Mouse (Mus musculus) hindbrain, embryonic 16.5 days (tissue): ENCODE measurements around the gene Ccdc106. TPM values are rescaled to one million over a fixed set of nuclear protein-coding genes. Genes with fewer than 3 reads are reported as not detected.
A peak's percentile ranks its signal among the peaks of the same experiment; 100 is the strongest.

Experiments
- ATAC-seq: fragments of 200-750 bp; cut with Nextera tagmentation; 2 replicates; pipeline ENCODE4 v1.8.0; 2017; ENCODE audit warnings: moderate TSS enrichment, moderate library complexity
- H3K27ac ChIP-seq: fragments of 300-500 bp; sonication (generic); 2 replicates; pipeline ENCODE4 v1.5.1; 2014; ENCODE audit warnings: low read depth, mild to moderate bottlenecking, control low read depth, low read length, moderate library complexity
- H3K27me3 ChIP-seq: fragments of 300-500 bp; sonication (generic); replicated peaks from 2 replicates; pipeline ENCODE4 v1.6.1; 2014; ENCODE audit warnings: low read length; ENCODE audit not compliant: control insufficient read depth, insufficient read depth
- H3K36me3 ChIP-seq: fragments of 300-500 bp; sonication (generic); 2 replicates; pipeline ENCODE4 v1.6.1; 2014; ENCODE audit warnings: mild to moderate bottlenecking, low read length, moderate library complexity, mixed read lengths; ENCODE audit not compliant: control insufficient read depth, insufficient read depth
- H3K4me1 ChIP-seq: fragments of 300-500 bp; sonication (generic); 2 replicates; pipeline ENCODE4 v1.6.1; 2014; ENCODE audit warnings: low read depth, low read length; ENCODE audit not compliant: control insufficient read depth, insufficient read depth
- H3K4me2 ChIP-seq: fragments of 300-500 bp; sonication (generic); 2 replicates; pipeline ENCODE4 v1.6.1; 2014; ENCODE audit warnings: mild to moderate bottlenecking, low read length, control low read depth, moderate library complexity
- H3K4me3 ChIP-seq: fragments of 300-500 bp; sonication (generic); 2 replicates; pipeline ENCODE4 v1.5.1; 2014; ENCODE audit warnings: mild to moderate bottlenecking, low read length, control low read depth, moderate library complexity
- H3K9ac ChIP-seq: fragments of 300-500 bp; sonication (generic); 2 replicates; pipeline ENCODE4 v1.6.1; 2014; ENCODE audit warnings: low read depth, mild to moderate bottlenecking, control low read depth, low read length, moderate library complexity
- H3K9me3 ChIP-seq: fragments of 300-500 bp; sonication (generic); 2 replicates; pipeline ENCODE4 v1.6.1; 2014; ENCODE audit warnings: mild to moderate bottlenecking, low read length, moderate library complexity; ENCODE audit not compliant: control insufficient read depth
- WGBS: fragments of 180-500 bp; shearing (Covaris S2); extraction: QIAGEN DNeasy Blood & Tissue Kit; methylation state at CpG from one replicate; pipeline ENCODE4 v1.1.7; 2014; 5-methylcytosine and 5-hydroxymethylcytosine counted together
- polyA plus RNA-seq: library from polyadenylated mRNA; unstranded; fragments of >200 nt; fragmentation: Nextera tagmentation; extraction: Ambion mirVana; gene quantifications from 2 replicates; pipeline ENCODE4 v1.2.1, GENCODE M21; 2015

The Ccdc106 gene
- polyA plus RNA-seq, 1 experiment from 2014 or later: 74.5 TPM

DNA sequence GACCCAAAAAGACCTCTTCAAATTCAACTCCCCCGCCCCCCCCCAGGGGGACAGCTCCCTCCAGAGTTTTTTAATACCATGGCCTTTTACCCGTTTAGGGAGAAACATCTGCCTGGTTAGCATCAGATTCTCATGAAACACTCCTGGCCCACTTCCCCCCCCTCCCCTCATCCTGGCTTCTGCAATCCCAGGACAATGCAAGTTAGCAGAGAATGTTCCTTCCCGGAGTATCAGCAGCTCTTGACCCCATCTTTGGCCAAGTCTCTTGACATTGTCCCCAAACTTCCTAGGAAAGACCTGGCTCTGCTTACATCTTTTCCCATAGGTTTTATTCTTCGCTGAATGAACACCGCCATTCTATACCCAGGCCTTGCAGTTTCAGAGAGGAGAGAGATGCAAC lies 844 bp downstream of the Ccdc106 start:
- H3K9ac ChIP-seq: peak overlapping the region; percentile 98
- H3K27ac ChIP-seq: peak overlapping the region; percentile 93; the same call in 1 of the 2 replicates
- H3K4me1 ChIP-seq: peaks cover 13% of the 10 kb centered on the region
- WGBS: 51% methylated on average over 5 of the region's 5 CpGs
- peaks cover 9% of the 10 kb centered on the region; the same call in 1 of the 2 replicates for H3K36me3 ChIP-seq
- ATAC-seq: no peak
- H3K9me3 ChIP-seq: no peaks in the 10 kb centered on the region
- H3K4me3 ChIP-seq: peak overlapping the region; percentile 81
- H3K4me2 ChIP-seq: peak overlapping the region; percentile 84
- H3K27me3 ChIP-seq: no peaks in the 10 kb centered on the region

DNA sequence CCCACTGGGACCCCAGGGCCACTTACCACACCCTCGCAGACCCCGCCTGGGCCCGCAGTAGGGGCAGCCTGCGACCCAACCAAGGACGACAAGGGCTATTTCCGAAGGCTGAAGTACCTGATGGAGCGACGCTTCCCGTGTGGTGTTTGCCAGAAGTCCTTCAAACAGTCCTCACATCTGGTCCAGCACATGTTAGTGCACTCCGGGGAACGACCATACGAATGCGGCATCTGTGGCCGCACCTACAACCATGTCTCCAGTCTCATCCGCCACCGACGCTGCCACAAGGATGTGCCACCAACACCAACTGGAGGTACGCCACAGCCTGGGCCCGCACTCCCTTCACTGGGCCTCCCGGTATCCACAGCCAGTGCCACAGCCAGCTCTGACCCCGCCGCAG lies 9.2 kb downstream of the Ccdc106 start:
- no peaks in the 10 kb centered on the region for H3K27me3 ChIP-seq
- no peak overlapping the region for H3K4me2 ChIP-seq
- H3K36me3 ChIP-seq: peaks cover 52% of the 10 kb centered on the region
- H3K4me1 ChIP-seq: no peaks in the 10 kb centered on the region
- no peak overlapping the region for H3K4me3 ChIP-seq
- no peak for ATAC-seq
- WGBS: 95% methylated on average over 22 of the region's 22 CpGs
- peaks cover 28% of the 10 kb centered on the region for H3K9me3 ChIP-seq
- H3K9ac ChIP-seq: no peak overlapping the region
- H3K27ac ChIP-seq: no peak overlapping the region

DNA sequence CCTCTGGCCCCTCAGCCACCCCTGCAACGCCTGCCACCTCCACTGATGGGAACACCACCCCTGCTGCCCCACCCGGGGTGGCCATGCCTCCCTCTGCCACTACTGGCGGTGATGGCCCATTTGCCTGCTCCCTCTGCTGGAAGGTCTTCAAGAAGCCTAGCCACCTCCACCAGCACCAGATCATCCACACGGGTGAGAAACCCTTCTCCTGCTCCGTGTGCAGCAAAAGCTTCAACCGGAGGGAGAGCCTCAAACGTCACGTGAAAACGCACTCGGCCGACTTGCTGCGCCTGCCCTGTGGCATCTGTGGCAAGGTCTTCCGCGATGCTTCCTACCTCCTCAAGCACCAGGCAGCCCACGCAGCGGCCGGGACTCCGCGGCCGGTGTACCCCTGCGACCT lies 9.6 kb downstream of the Ccdc106 start:
- WGBS: 89% methylated on average over 21 of the region's 21 CpGs
- Histone ChIP-seq H3K9ac (no peak overlapping the region), H3K36me3 (peaks cover 50% of the 10 kb centered on the region), H3K27me3 (no peaks in the 10 kb centered on the region), H3K4me1 (no peaks in the 10 kb centered on the region), H3K4me3 (no peak overlapping the region), H3K4me2 (no peak overlapping the region), H3K27ac (no peak overlapping the region), H3K9me3 (peaks cover 28% of the 10 kb centered on the region)
- no peak for ATAC-seq

DNA sequence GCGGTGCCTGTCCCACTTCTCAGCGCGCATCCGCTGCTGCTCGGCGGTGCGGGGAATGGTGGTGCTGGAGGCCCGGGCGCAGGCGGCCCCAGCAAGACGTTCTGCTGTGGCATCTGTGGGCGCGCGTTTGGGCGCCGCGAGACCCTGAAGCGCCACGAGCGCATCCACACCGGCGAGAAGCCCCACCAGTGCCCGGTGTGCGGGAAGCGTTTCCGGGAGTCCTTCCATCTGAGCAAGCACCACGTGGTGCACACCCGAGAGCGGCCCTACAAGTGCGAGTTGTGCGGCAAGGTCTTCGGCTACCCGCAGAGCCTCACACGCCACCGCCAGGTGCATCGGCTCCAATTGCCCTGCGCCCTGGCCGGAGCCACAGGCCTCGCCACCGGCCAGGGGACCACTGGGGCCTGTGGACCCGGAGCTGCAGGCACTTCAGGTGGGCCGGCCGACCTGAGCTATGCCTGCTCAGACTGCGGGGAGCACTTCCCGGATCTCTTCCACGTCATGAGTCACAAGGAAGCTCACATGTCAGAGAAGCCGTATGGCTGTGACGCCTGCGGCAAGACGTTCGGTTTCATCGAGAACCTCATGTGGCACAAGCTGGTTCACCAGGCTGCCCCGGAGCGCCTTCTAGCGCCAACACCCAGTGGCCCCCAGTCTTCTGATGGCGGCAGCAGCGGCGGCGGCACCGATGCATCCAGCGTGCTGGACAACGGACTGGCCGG lies 10.4 kb downstream of the Ccdc106 start:
- Histone ChIP-seq H3K36me3 (peaks cover 53% of the 10 kb centered on the region), H3K4me1 (no peaks in the 10 kb centered on the region), H3K4me2 (no peak overlapping the region), H3K9me3 (peaks cover 28% of the 10 kb centered on the region), H3K27me3 (no peaks in the 10 kb centered on the region), H3K4me3 (no peak overlapping the region), H3K9ac (no peak overlapping the region), H3K27ac (no peak overlapping the region)
- no peak for ATAC-seq
- 81% methylated on average over 62 of the region's 63 CpGs for WGBS

DNA sequence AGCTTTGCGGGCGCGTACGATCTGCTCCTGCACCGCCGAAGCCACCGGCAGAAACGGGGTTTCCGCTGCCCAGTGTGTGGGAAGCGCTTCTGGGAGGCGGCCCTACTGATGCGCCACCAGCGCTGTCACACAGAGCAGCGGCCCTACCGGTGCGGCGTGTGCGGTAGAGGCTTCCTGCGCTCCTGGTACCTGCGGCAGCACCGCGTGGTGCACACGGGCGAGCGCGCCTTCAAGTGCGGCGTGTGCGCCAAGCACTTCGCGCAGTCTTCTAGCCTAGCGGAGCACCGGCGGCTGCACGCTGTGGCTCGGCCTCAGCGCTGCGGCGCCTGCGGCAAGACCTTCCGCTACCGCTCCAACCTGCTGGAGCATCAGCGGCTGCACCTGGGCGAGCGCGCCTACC lies 11.1 kb downstream of the Ccdc106 start:
- 72% methylated on average over 39 of the region's 46 CpGs for WGBS

DNA sequence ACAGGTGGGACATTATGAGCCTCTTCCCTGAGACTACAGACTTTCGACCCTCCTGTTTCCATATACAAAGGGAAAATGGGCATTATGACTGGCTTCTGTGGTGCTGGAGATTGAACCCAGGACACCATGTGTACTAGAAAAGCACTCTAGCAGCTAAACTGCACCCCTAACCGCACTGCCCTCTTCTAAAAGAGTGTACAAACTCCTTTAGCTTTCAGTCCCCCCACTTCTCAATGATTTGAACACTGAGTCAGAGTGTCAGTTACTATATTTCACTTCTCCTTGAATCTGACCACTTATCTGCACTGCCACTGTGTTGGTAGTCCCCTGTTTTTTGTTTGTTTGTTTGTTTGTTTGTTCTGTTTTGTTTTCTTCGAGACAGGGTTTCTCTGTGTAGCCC lies 13.5 kb downstream of the Ccdc106 start, which contains the start of gene 4632433K11Rik:
4632433K11Rik (plus strand) TSS at position 301 of the 400 bp plus-strand sequence.
- no peak within 1 kb of the TSS for H3K4me3 ChIP-seq
- H3K4me1 ChIP-seq: peaks cover 5% of the 10 kb centered on the region; the same call in 1 of the 2 replicates
- H3K36me3 ChIP-seq: peaks cover 55% of the 10 kb centered on the region
- 90% methylated on average over 3 of the region's 3 CpGs for WGBS
- no peak within 1 kb of the TSS for H3K27ac ChIP-seq
- peaks cover 28% of the 10 kb centered on the region for H3K9me3 ChIP-seq
- no peak for ATAC-seq
- no peak within 1 kb of the TSS for H3K4me2 ChIP-seq
- no peak within 1 kb of the TSS for H3K9ac ChIP-seq
- no peaks in the 10 kb centered on the region for H3K27me3 ChIP-seq

More for the DNA sequence above, 11.1 kb downstream of the Ccdc106 start:
- Histone ChIP-seq H3K9ac (no peak overlapping the region), H3K27me3 (no peaks in the 10 kb centered on the region), H3K9me3 (peaks cover 28% of the 10 kb centered on the region), H3K4me1 (no peaks in the 10 kb centered on the region), H3K36me3 (peaks cover 58% of the 10 kb centered on the region), H3K4me3 (no peak overlapping the region), H3K27ac (no peak overlapping the region), H3K4me2 (no peak overlapping the region)
- no peak for ATAC-seq

DNA sequence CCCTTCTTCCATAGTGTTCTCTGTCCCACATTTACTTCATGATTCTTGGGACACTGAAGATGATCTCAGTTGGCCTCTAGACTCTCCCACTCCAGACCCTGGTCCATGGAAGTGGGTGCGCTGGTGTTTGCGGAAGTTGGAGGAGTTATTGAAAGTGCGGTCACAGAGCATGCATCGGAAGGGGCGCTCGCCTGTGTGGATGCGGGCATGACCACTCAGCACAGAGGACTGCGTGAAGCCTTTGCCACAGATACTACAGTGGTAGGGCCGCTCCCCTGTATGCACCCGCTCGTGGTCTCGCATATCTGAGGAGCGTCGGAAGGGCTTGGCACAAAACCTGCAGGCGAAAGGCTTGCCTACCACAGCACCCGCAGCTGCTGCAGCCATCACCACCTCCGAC lies 15.3 kb downstream of the Ccdc106 start:
- WGBS: 96% methylated on average over 17 of the region's 17 CpGs
- Histone ChIP-seq H3K36me3 (peaks cover 38% of the 10 kb centered on the region), H3K4me2 (no peak overlapping the region), H3K27ac (no peak overlapping the region), H3K9me3 (peaks cover 14% of the 10 kb centered on the region), H3K4me3 (no peak overlapping the region), H3K27me3 (no peaks in the 10 kb centered on the region), H3K9ac (no peak overlapping the region), H3K4me1 (peaks cover 5% of the 10 kb centered on the region; the same call in 1 of the 2 replicates)
- no peak for ATAC-seq

DNA sequence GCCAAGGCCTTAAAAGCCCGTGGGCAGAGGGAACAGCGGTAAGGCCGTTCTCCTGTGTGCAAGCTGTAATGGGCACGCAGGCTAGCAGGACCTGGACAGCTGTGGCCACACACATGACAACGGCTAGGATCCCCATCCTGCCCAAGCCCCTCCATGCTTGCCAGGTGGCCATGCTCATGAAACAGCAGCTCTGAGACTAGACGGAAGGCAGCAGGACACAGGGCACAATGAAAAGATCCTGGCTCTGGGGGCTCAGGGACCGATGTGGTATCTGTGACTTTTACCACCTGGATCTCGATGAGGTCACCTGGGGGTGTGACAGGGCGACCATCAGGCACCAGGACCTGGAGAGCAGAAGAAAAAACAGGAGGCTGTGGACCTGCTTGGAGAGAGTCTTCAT lies 15.8 kb downstream of the Ccdc106 start:
- H3K9ac ChIP-seq: no peak overlapping the region
- H3K4me3 ChIP-seq: no peak overlapping the region
- WGBS: 94% methylated on average over 9 of the region's 9 CpGs
- H3K27me3 ChIP-seq: no peaks in the 10 kb centered on the region
- ATAC-seq: no peak
- peaks cover 5% of the 10 kb centered on the region; the same call in 1 of the 2 replicates for H3K4me1 ChIP-seq
- H3K4me2 ChIP-seq: no peak overlapping the region
- peaks cover 9% of the 10 kb centered on the region for H3K9me3 ChIP-seq
- peaks cover 33% of the 10 kb centered on the region for H3K36me3 ChIP-seq
- H3K27ac ChIP-seq: no peak overlapping the region

DNA sequence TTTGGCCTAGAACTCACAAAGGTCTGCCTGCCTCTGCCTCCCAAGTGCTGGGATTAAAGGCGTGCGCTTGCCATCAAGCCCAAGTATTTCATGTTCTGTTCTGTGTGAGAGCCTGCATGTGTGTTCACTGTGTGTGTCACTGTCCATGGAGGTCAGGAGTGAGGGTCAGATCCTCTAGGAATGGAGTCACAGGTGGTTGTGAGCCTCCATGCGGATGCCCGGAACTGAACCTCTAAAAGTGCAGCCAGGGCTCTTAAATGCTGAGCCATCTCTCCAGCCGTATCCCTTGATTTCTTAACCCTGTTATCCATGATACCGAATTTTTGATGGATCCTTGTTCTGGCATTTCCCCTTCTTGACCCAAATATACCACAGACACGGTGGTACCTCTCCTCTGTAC lies 16.7 kb downstream of the Ccdc106 start:
- no peak for ATAC-seq
- H3K4me1 ChIP-seq: peaks cover 5% of the 10 kb centered on the region; the same call in 1 of the 2 replicates
- no peak overlapping the region for H3K9ac ChIP-seq
- peaks cover under 1% of the 10 kb centered on the region; the same call in 1 of the 2 replicates for H3K9me3 ChIP-seq
- no peak overlapping the region for H3K4me3 ChIP-seq
- peaks cover 24% of the 10 kb centered on the region for H3K36me3 ChIP-seq
- WGBS: 94% methylated on average over 7 of the region's 7 CpGs
- H3K27me3 ChIP-seq: no peaks in the 10 kb centered on the region
- H3K4me2 ChIP-seq: no peak overlapping the region; the same call in 1 of the 2 replicates
- H3K27ac ChIP-seq: no peak overlapping the region
